Mouse (Mus musculus) B cell, adult 62 days (primary cell): Measurements from ENCODE around the gene Spata18. TPM values are rescaled to one million over a fixed set of nuclear protein-coding genes. Genes with fewer than 3 reads are reported as not detected.

Experiments
- total RNA-seq: library from RNA; stranded (reverse); gene quantifications from 4 replicates; pipeline ENCODE4 v1.2.4, GENCODE M21; 2023

The Spata18 gene
- not detected in 4 replicates for total RNA-seq

GRCm38 (mm10) chr5:73651061-73651854 is at the start of gene Spata18:
Spata18 (plus strand) TSS chr5:73651379.

GRCm38 (mm10) chr5:73632291-73632690 is 18.9 kb upstream of the Spata18 start, which contains the start of gene Lrrc66:
Lrrc66 (minus strand) TSS chr5:73632526.

GRCm38 (mm10) chr5:73647261-73647900 is 3.8 kb upstream of the Spata18 start, which contains the start of gene Sgcb:
Sgcb (minus strand) TSS chr5:73647790.

Other genes with a start within 250 kb of the Spata18 start
- gene Cwh43, start 245.3 kb upstream of the Spata18 start, total RNA-seq, result not detected in 4 replicates
- 9.4 to 13.8 TPM (median 9.7 TPM) in 4 replicates for gene Dcun1d4, start 170.4 kb upstream of the Spata18 start, total RNA-seq
- not detected in 4 replicates for gene Lrrc66, start 18.9 kb upstream of the Spata18 start, total RNA-seq
- gene Sgcb, start 3.6 kb upstream of the Spata18 start, total RNA-seq, result 5.5 to 12.1 TPM (median 8.6 TPM) in 4 replicates